Mouse (Mus musculus) natural killer cell, adult 2 months (primary cell): ENCODE measurements around the gene Cacnb4.

Source experiments
- DNase-seq, 2 experiments: peaks; one replicate each; pipeline ENCODE4 v3.0.0; 2022; ENCODE audit warnings: low spot score in 2 of 2

Gene Cacnb4

DNA sequence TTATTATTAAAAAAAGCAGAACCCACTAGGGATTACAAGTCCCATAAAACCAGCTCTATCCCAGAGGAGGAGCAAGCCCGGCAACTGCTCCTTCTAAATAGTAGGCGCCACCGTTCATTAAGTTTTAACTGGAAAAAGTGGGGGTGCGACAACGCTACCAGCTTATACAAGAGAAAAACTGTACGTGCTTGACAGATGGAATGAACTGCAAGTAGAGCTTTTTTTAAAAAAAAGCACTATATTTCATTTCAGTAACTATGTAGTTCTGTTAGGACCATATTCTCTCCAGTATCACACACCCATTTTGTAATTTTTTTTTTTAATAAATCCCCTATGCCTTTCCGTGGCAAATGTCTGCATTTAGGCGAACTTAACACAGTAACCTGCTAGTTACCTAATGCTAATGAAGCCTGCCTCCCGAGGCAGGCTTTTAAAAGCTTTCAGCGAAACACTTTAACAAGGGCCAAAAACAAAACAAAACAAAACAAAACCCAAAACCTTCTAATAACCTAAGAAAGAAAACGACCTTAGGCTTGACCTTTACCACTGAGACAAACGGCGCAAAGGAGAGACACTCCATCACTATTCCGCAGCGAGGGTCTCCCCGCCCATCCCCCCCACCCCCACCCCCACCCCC is 252.9 kb downstream of the Cacnb4 start:
- DNase-seq: no peak

DNA sequence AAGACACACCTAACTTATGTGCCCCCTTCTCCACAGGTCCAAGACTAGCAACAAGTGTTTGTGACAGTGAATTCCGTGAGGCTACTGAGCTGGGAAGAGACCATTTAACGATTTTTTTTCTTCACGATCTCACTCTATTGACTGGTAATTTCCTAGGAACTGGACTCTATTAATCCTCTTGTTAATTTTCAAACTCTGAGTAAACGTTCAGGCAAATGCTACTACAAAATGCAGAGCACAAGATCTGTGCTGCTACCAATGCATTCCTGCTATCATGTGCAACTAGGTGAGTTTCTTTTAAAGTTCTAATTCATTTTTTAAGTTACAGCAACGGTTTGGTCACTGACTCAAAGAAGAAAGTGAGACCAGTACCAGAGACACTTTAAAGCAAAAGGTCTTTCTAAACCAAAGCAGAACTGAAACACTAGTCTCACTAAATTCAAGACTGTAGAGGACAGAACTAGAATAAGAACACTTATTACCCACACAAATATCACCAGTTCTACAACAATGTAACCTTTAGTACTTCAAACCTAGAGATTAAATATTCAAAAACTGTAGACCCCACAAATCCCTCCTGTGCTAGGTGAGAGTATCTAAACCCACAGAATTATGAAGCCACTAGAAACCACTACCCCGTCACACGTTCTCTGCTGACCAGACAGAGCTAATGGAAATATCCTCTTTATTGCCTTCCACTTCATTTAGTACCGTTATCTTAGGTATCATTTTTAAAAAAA is 253.6 kb downstream of the Cacnb4 start:
- DNase-seq: no peak

DNA sequence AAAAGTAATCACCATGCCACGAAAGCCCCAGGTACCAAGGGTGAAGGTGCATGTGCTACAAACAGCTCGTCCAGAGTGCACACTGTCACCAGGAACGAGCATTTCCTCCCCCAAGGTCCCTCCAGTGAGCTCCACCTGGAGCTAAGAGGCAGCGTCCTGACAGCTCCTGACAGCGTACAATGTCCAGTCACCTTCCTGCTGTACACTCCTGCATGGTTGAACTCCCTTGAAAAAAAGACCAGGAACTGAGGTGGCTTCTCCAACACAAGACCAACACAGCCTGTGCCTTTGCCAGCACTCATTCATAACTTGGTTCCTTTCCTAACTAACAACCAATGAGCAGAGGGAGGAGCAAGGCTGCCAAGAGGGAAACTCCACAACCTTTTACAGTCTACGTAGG is 255.4 kb downstream of the Cacnb4 start:
- DNase-seq: no peak

GRCm38 (mm10) chr2:52420001-52420710 is 256.5 kb downstream of the Cacnb4 start:
- no peak for DNase-seq

- no peak for DNase-seq
These were observed 257.3 kb downstream of the Cacnb4 start for GRCm38 (mm10) chr2:52419295-52419694.

GRCm38 (mm10) chr2:52412524-52413037 is 264.1 kb downstream of the Cacnb4 start:
- no peak for DNase-seq

- DNase-seq: no peak
These were observed 270.2 kb downstream of the Cacnb4 start for GRCm38 (mm10) chr2:52406480-52406879.

DNA sequence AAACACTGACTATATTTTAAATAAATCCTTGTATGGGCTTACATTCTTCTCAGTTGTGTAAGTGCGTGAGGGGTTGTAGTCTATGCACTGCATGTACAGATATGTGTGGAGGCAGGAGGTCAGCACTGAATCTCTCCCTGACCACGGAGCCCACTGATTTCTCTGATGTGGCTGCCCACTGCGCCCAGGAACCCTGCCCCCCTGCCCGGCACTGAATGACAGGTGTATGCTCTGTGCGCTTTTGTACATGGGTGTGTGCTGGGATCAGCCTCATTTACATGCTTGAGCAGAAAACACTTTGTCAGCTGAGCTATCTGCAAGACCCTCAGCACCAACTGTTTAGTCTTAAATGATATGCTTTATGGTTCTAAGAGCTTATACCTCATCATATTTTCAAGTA is 271.4 kb downstream of the Cacnb4 start:
- no peak for DNase-seq

GRCm38 (mm10) chr2:52394529-52394928 is 282.1 kb downstream of the Cacnb4 start:
- no peak for DNase-seq

DNA sequence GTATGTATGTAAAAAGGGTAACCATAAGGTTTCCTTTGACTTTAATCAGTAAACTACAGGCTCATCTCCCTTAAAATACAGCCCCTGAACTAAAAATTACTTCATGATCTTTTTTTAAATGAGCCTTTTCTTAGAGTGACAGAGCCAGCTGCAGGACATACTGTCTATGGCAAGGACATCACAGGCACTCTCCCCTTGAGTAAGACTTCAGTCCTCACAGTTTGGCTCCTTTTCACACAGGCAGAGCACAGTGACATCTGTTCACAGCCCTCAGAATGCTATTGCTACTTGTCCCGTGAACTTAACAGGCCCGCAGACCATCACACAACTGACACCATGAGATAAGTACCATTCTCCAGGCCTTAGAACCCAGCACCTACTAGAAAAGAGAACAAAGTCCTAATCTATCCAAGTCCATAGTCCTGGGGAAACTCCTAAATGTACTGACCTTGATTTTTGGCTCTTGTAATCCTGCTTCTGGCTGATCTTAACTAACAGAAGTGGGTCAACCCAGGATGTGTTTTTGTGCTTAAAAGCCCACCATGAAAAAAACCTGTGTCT is 286.1 kb downstream of the Cacnb4 start:
- DNase-seq: no peak

DNA sequence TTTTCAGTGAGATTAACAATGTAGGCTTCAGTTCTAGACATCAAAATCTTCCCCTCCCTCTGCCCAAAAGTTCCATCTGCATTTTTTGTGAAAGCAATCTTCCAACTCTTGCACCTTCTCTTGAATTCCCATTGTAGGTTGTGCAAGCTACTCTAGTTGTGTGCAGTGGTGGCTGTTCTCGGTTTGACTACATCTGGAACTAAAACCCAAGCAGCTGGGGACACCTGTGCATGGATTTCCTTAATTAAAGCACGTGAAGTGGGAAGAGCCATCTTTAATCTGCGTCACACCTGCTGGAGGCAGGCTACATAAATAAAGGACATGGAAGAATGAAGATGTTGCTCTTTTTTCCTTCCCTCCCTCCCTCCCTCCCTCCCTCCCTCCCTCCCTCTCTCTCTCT is 286.7 kb downstream of the Cacnb4 start:
- no peak for DNase-seq

GRCm38 (mm10) chr2:52386451-52386850 is 290.2 kb downstream of the Cacnb4 start:
- DNase-seq: no peak

DNA sequence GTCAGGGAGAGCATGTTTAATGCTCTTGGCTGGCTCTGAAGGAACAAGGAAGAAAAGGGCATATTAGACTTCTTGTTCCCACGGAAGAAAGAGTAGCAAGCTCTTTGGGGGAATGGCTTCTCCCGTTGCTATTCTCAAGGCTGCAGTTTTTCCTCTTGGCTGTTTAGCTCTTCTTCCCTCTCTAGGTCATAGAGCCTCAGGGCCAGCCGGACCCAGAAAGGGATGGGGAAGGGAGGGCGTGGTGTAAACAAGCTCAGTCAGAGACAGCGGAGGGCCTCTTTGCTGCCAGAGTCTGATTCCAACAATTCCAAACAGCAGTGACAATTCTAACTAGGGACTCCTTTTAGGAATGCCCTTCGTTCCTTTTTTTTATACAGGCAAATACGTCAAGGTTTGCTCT is 290.6 kb downstream of the Cacnb4 start:
- DNase-seq: no peak

GRCm38 (mm10) chr2:52378848-52379261 is 297.8 kb downstream of the Cacnb4 start:
- DNase-seq: peak; percentile 1 to 3

GRCm38 (mm10) chr2:52378448-52378804 is 298.2 kb downstream of the Cacnb4 start, which contains the start of gene Neb:
Neb (minus strand) TSS chr2:52378474.
- DNase-seq: no peak
